Mouse (Mus musculus) macrophage (primary cell): Measurements from ENCODE around the gene Slc30a7. TPM values are rescaled to one million over a fixed set of nuclear protein-coding genes. Genes with fewer than 3 reads are reported as not detected.

ENCODE experiments used
- H3K27ac ChIP-seq: fragments of 350-480 bp; formaldehyde crosslinking; 2 replicates; pipeline ENCODE4 v1.9.0; 2021
- H3K36me3 ChIP-seq: fragments of 350-480 bp; formaldehyde crosslinking; 2 replicates; pipeline ENCODE4 v1.9.0; 2021; ENCODE audit errors: inconsistent target
- H3K4me3 ChIP-seq: fragments of 350-480 bp; formaldehyde crosslinking; 2 replicates; pipeline ENCODE4 v1.9.0; 2021; ENCODE audit errors: inconsistent target
- H3K79me2 ChIP-seq: fragments of 350-480 bp; formaldehyde crosslinking; 2 replicates; pipeline ENCODE4 v1.9.0; 2021; ENCODE audit errors: inconsistent target
- WGBS: methylation state at CpG from one replicate; pipeline ENCODE4 v1.1.7; 2026; ENCODE audit warnings: inconsistent platforms; ENCODE audit not compliant: missing documents; 5-methylcytosine and 5-hydroxymethylcytosine counted together
- polyA plus RNA-seq: library from polyadenylated mRNA; stranded (reverse); fragments of 250-400 nt; gene quantifications from 3 replicates; pipeline ENCODE4 v1.2.4, GENCODE M21; 2018; ENCODE audit warnings: inconsistent platforms

Slc30a7 gene
- polyA plus RNA-seq, 1 experiment from 2014 or later = 16.0 TPM

GRCm38 (mm10) chr3:115971891-115972646 lies 35.1 kb downstream of the Slc30a7 start:
- Histone ChIP-seq H3K36me3 (peaks cover 73% of the 10 kb centered on the region), H3K79me2 (no peaks in the 10 kb centered on the region), H3K4me3 (no peak overlapping the region), H3K27ac (no peak overlapping the region)
- 92% methylated on average over 14 of the region's 14 CpGs for whole genome bisulfite sequencing

GRCm38 (mm10) chr3:115971045-115971785 lies 36.0 kb downstream of the Slc30a7 start:
- 95% methylated on average over 17 of the region's 20 CpGs for WGBS
- H3K79me2 ChIP-seq = no peaks in the 10 kb centered on the region
- no peak overlapping the region for H3K4me3 ChIP-seq
- H3K36me3 ChIP-seq = peaks cover 65% of the 10 kb centered on the region
- H3K27ac ChIP-seq = no peak overlapping the region

- Histone ChIP-seq H3K27ac (no peak overlapping the region), H3K79me2 (no peaks in the 10 kb centered on the region), H3K4me3 (no peak overlapping the region), H3K36me3 (peaks cover 53% of the 10 kb centered on the region)
- WGBS = 92% methylated on average over 10 of the region's 10 CpGs
These were observed 38.3 kb downstream of the Slc30a7 start for GRCm38 (mm10) chr3:115968745-115969530.

GRCm38 (mm10) chr3:115964071-115964470 lies 43.1 kb downstream of the Slc30a7 start:
- H3K27ac ChIP-seq = no peak overlapping the region
- no peaks in the 10 kb centered on the region for H3K79me2 ChIP-seq
- no peak overlapping the region for H3K4me3 ChIP-seq
- 98% methylated on average over 5 of the region's 5 CpGs for WGBS
- H3K36me3 ChIP-seq = peaks cover 14% of the 10 kb centered on the region

GRCm38 (mm10) chr3:115963597-115963996 lies 43.6 kb downstream of the Slc30a7 start:
- Histone ChIP-seq H3K27ac (no peak overlapping the region), H3K36me3 (peaks cover 17% of the 10 kb centered on the region), H3K79me2 (no peaks in the 10 kb centered on the region), H3K4me3 (no peak overlapping the region)
- WGBS = 83% methylated on average over 1 of the region's 1 CpGs

GRCm38 (mm10) chr3:115962028-115962415 lies 45.2 kb downstream of the Slc30a7 start:
- WGBS = 92% methylated on average over 4 of the region's 4 CpGs
- H3K79me2 ChIP-seq = no peaks in the 10 kb centered on the region
- peaks cover 33% of the 10 kb centered on the region for H3K36me3 ChIP-seq
- no peak overlapping the region for H3K27ac ChIP-seq
- no peak overlapping the region for H3K4me3 ChIP-seq

- peaks cover 38% of the 10 kb centered on the region for H3K36me3 ChIP-seq
- no peaks in the 10 kb centered on the region for H3K79me2 ChIP-seq
- H3K27ac ChIP-seq = no peak overlapping the region
- no peak overlapping the region for H3K4me3 ChIP-seq
- 89% methylated on average over 11 of the region's 11 CpGs for WGBS
These were observed 45.7 kb downstream of the Slc30a7 start for GRCm38 (mm10) chr3:115961311-115962027.

GRCm38 (mm10) chr3:115957223-115957622 lies 50.0 kb downstream of the Slc30a7 start:
- WGBS = 99% methylated on average over 7 of the region's 7 CpGs
- H3K79me2 ChIP-seq = no peaks in the 10 kb centered on the region
- H3K4me3 ChIP-seq = no peak overlapping the region
- H3K27ac ChIP-seq = no peak overlapping the region
- H3K36me3 ChIP-seq = peaks cover 71% of the 10 kb centered on the region

GRCm38 (mm10) chr3:115953088-115953487 lies 54.1 kb downstream of the Slc30a7 start:
- Histone ChIP-seq H3K27ac (no peak overlapping the region), H3K79me2 (no peaks in the 10 kb centered on the region), H3K36me3 (peaks cover 83% of the 10 kb centered on the region), H3K4me3 (no peak overlapping the region)
- 66% methylated on average over 3 of the region's 3 CpGs for WGBS

- no peaks in the 10 kb centered on the region for H3K79me2 ChIP-seq
- H3K27ac ChIP-seq = no peak overlapping the region
- WGBS = 98% methylated on average over 4 of the region's 4 CpGs
- peaks cover 81% of the 10 kb centered on the region for H3K36me3 ChIP-seq
- H3K4me3 ChIP-seq = no peak overlapping the region
These were observed 54.9 kb downstream of the Slc30a7 start for GRCm38 (mm10) chr3:115952356-115952755.

- WGBS = 91% methylated on average over 3 of the region's 3 CpGs
- no peaks in the 10 kb centered on the region for H3K79me2 ChIP-seq
- H3K27ac ChIP-seq = no peak overlapping the region
- H3K4me3 ChIP-seq = no peak overlapping the region
- peaks cover 81% of the 10 kb centered on the region for H3K36me3 ChIP-seq
These were observed 56.0 kb downstream of the Slc30a7 start for GRCm38 (mm10) chr3:115951221-115951620.

GRCm38 (mm10) chr3:115949921-115950877 lies 57.0 kb downstream of the Slc30a7 start:
- 91% methylated on average over 6 of the region's 6 CpGs for WGBS
- H3K79me2 ChIP-seq = no peaks in the 10 kb centered on the region
- H3K36me3 ChIP-seq = peaks cover 82% of the 10 kb centered on the region
- no peak overlapping the region for H3K27ac ChIP-seq
- no peak overlapping the region for H3K4me3 ChIP-seq

GRCm38 (mm10) chr3:115949220-115949920 lies 57.8 kb downstream of the Slc30a7 start:
- Histone ChIP-seq H3K36me3 (peaks cover 84% of the 10 kb centered on the region), H3K27ac (no peak overlapping the region), H3K4me3 (no peak overlapping the region), H3K79me2 (no peaks in the 10 kb centered on the region)
- 96% methylated on average over 3 of the region's 3 CpGs for WGBS
